Mouse (Mus musculus): ENCODE results near the gene Mapk8ip3.

Mapk8ip3 gene

GRCm38 (mm10) chr17:24885356-24886133 is 51.2 kb downstream of the Mapk8ip3 start:
- in situ Hi-C loops (cut with MboI, MseI): loop anchor here (5.0 kb wide), 1 partner anchor 38 kb away; no protein-coding TSS in a partner anchor

GRCm38 (mm10) chr17:24884391-24884790 is 52.4 kb downstream of the Mapk8ip3 start:
- in situ Hi-C loops (cut with MboI, MseI): no loop called here

DNA sequence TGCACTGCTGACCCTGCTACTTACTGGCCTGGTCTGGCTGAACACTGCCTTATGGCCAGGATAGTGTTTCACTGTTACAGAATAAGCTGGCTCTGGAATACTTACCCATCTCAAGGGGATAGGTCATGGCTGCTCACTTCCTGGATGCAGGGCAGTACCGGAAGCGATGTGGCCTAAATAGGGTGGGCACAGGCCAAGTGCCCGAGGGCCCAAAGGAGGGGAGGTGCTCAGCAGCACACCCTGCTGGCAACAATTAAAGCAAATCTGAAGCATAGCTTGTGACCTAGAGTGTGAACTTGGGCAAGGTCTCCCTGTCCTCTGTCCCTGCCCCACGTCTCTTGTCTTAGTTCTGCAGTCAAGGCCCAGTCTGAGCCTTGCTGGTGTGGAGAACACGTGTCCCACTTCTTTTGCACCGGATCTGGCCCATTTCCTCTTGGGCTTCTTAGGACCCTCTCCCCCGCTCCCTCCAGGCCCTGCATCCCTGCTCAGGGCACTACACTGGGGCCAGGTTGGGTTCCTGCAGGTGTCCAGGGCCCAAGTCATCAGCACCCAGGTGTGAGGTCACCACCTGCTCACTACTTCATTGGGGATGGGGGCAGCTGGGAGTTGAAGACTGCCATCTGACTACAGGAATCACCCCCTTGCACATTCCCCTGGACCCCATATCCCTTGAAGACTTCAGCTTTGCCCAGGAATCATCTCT is 54.9 kb downstream of the Mapk8ip3 start:
- in situ Hi-C loops (cut with MboI, MseI): no loop called here

- in situ Hi-C loops (cut with MboI, MseI): no loop called here
These were observed 58.2 kb downstream of the Mapk8ip3 start for GRCm38 (mm10) chr17:24878531-24878930.

GRCm38 (mm10) chr17:24878117-24878397 is 58.7 kb downstream of the Mapk8ip3 start:
- in situ Hi-C loops (cut with MboI, MseI): no loop called here

DNA sequence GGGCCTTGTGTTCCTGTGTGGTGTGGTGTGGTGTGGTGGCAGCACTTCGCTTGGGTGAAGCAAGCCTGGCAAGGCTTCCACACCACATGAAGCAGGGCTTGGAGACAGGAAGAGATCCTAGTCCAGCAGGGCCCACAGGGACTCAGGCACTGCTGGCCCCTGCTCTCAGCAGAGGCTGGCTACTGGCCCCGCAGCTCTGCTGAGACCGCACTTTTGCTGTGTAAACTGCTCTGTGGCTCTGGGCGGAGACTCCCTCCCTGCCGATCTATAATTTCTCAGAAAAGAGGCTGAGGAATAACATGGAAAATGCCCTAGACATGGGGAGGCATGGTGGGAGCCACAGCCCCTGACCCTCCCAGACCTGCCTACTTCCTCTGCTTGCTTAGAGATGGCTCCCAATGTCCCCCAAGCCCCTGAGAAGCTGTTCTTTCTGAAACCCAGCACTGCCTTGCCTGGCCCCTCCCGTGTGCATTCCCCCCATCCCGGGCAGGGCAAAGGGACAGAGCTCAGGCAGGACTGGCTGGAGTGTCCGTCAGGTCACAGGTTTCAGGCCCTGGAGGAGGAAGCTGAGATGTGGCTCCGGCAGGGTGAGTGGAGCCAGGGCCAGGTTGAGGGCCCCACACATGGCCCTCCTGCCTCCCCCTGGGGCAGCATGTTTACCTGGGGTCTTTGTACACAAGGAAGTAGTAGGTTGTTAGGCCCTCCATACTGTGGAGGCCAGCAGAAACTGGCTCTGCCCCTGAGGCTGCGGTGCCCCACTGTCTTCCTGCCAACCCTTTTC is 59.3 kb downstream of the Mapk8ip3 start:
- in situ Hi-C loops (cut with MboI, MseI): no loop called here

- in situ Hi-C loops (cut with MboI, MseI): no loop called here
These were observed 61.8 kb downstream of the Mapk8ip3 start for GRCm38 (mm10) chr17:24874989-24875388.

DNA sequence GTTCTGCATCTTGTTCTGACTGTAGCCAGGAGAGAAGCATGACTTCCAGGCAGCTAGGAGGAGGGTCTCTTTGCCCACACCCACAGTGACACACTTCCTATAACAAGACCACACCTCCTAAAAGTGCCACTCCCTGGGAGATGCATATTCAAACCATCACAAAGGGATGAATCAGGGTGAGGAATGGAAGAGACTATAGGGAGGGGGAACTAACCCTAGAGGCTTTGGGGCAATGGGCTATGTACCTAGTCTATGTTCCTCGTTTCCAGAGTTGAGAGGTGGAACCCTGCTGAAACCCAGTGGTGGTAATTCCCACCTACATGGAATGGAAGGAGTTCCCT is 62.4 kb downstream of the Mapk8ip3 start:
- in situ Hi-C loops (cut with MboI, MseI): no loop called here

DNA sequence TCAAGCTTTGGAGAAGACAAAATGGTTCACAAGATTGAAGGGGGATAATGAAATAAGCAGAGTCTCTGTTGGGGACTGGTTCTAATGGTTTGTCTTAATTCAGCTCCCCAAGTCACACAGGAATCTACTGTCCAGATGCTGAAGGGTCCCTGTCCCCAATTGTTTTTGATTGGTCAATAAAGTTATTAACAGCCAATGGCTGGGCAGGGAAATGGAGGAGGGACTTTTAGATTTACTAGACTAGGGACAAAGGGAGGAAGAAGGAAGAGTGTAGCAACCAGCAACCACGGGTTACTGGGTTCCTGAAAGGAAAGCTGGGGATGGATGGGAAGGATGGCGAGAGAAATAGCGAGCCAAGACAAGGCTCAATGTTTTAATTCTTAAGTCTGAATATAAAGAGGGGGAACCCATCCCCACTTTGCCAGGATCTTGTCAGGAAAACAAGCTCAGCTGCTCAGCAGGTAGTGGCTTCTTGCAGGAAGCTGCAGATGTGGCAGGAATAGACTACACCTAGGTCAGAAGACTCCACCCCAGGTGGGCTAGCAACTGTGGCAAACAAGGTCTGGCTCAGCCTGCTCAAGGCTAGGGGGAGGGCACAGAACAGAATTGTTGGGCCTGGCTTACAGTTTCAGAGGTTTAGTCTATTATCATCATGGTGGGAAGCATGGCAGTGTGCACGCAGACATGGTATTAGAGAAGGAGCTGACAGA is 62.9 kb downstream of the Mapk8ip3 start:
- in situ Hi-C loops (cut with MboI, MseI): no loop called here

- in situ Hi-C loops (cut with MboI, MseI): no loop called here
These were observed 68.9 kb downstream of the Mapk8ip3 start for GRCm38 (mm10) chr17:24867914-24868313.

DNA sequence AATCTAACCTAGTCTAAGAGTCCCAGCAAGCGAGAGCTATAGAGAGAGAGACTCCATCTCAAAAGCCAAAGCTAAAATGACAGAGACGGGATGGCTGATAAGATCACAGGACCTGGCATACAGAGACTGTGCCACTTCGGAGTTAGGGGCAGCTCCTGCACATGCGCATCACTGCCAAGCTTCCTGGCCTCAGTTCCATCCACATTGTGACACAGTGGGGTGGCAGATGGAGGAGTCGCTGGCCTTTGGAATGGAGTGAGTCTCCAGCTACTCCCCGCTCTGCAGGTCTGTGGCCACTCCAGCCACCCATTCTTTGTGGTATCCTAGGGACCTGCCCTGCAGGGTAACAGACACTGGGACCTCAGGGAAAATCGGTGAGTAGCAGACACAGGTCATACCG is 71.0 kb downstream of the Mapk8ip3 start, which contains the start of gene Igfals:
TSS of gene Igfals (plus strand) at position 222 of the 400 bp plus-strand sequence.
- in situ Hi-C loops (cut with MboI, MseI): no loop called here

DNA sequence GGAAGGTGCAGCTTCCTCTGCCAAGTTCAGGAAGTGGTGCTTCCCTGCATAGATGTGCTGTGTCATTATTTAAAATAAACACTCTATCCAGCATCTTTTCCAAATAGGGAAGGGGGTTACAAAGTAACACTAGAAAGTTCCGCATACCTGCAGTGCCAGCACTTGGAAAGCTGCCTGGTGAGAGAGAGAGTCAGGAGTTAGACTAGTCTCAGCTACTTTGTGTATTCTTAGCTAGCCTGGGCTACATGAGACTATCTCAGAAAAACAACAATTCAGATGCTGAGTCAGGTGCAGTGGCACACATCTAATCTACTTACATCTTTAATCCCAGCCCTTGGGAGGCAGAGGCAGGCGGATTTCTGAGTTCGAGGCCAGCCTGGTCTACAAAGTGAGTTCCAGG is 75.0 kb downstream of the Mapk8ip3 start:
- in situ Hi-C loops (cut with MboI, MseI): no loop called here

GRCm38 (mm10) chr17:24860076-24860475 is 76.7 kb downstream of the Mapk8ip3 start:
- in situ Hi-C loops (cut with MboI, MseI): no loop called here

GRCm38 (mm10) chr17:24858967-24859366 is 77.8 kb downstream of the Mapk8ip3 start:
- in situ Hi-C loops (cut with MboI, MseI): no loop called here

GRCm38 (mm10) chr17:24857831-24858470 is 78.8 kb downstream of the Mapk8ip3 start:
- in situ Hi-C loops (cut with MboI, MseI): no loop called here

DNA sequence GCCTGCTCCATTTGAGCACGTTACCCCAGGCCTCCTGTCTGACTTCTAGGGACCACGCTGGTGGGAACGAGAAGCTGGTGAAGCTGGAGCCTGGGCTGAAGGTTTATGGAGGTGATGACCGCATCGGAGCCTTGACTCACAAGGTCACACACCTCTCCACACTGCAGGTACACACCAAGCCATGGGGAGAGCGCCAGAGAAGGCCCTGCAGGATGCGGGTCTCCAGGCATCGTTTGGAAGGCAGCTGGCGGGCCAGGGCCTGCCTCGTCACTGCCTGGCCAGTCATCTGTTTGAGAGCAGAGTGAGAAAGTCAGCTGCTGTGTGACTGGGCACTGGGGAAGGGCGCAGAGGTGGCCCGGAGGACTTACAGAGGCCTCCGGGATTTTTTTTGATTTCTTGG is 80.2 kb downstream of the Mapk8ip3 start:
- in situ Hi-C loops (cut with MboI, MseI): no loop called here

DNA sequence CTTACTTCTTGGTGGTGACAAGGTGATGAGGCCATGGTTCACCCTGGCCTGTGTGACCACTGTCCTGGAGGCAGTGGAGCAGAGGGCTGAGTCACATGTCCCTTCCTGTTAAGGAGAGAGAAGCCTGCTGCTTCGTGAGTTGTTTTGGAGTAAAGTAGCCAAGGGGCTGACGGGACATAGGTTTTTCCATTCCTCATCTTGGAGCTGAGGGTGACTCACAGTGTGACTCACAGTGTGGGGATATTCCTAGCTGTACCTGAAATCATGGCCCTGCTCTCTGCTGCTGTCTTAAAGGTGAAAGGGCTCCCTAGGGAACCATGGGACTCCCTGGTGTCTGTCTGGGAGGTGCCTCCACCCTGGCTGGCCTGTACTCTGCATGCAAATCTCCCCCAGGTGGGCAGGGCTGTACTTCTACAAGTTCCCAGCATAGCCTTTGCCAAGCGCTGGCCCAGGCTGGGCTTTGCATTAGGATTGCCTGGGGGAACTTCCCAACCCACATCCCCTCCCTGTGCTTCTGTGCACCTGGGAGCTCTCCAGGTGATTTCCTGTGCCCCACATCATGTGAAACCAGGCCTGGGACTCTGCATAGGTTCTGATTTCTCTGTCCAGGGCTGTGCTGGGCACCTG is 80.8 kb downstream of the Mapk8ip3 start:
- in situ Hi-C loops (cut with MboI, MseI): no loop called here

DNA sequence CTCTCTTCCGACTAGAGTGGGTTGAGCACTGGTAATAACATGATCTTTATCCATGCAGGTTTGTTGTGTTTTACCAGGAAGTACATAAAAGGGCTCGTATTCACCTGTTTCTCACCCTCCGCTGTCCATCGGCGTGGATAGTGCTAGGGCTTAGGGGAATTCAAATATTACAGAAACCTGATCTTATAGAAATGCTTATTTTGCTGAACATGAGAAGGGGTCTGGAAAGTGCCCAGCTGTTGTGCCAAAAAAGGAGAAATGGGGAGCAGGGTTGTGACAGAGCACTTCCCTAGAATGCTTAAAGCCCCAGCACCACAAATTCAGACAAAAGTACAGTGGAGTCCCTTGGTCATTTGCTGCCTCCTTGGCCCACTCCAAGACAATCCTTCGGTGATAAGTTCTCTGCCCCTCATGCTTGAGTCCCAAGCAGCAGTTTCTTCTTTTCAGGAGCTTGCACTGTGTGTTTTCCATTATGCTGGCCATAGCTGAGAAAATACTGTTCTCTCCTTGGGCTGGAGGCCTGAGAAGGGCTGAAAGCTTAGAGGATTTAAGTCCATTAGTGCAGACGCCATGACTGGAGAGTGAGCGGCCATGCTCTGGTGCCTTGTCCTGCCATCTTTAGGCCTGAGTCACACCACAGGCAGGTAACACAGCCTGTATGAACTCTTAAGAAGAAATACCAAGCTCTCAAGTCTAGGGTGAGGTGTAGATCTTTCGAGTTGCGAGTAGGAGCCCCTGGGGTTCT is 85.2 kb downstream of the Mapk8ip3 start:
- in situ Hi-C loops (cut with MboI, MseI): no loop called here

DNA sequence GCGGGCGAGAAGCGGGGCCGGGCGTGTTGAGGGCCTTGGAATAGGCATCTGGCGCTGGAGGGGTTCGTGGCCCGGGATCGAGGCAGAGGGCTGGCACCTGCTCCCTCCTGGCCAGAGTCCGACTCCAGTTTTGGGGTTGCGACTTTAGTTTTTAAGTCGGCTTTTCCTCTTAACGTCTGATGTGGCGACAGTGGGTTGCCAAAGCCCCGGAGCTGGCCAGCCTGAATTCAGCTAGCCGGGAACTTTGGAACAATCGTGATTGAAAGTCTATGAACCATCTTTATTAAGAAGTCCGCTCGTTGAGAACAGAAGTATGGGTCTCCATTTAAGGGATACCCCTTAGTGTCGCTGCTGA is 86.0 kb downstream of the Mapk8ip3 start:
- in situ Hi-C loops (cut with MboI, MseI): no loop called here

- in situ Hi-C loops (cut with MboI, MseI): no loop called here
These were observed 86.6 kb downstream of the Mapk8ip3 start, which contains the start of gene Fahd1 for GRCm38 (mm10) chr17:24850065-24850772. Gene Fahd1 (minus strand): TSS chr17:24850364.
